Mouse (Mus musculus) embryonic facial prominence, embryonic 14.5 days (tissue): Measurements from ENCODE around the gene Cbx4. TPM values are rescaled to one million over a fixed set of nuclear protein-coding genes. Genes with fewer than 3 reads are reported as not detected.

Source experiments
- ATAC-seq: fragments of 200-750 bp; cut with Nextera tagmentation; 2 replicates; pipeline ENCODE4 v1.8.0; 2017; ENCODE audit warnings: low read depth, moderate number of reproducible peaks, moderate TSS enrichment
- DNase-seq: peaks from one replicate; pipeline ENCODE4 v3.0.0-alpha.2; 2015; ENCODE audit warnings: low spot score
- H3K27ac ChIP-seq: fragments of 300-500 bp; sonication (generic); replicated peaks from 2 replicates; pipeline ENCODE4 v1.5.1; 2014; ENCODE audit warnings: low read depth, mild to moderate bottlenecking, low read length, moderate library complexity
- H3K27me3 ChIP-seq: fragments of 300-500 bp; sonication (generic); replicated peaks from 2 replicates; pipeline ENCODE4 v1.6.1; 2014; ENCODE audit warnings: low read length; ENCODE audit not compliant: control insufficient read depth, insufficient read depth
- H3K36me3 ChIP-seq: fragments of 300-500 bp; sonication (generic); 2 replicates; pipeline ENCODE4 v1.6.1; 2014; ENCODE audit warnings: low read length, mixed read lengths; ENCODE audit not compliant: control insufficient read depth, insufficient read depth
- H3K4me1 ChIP-seq: fragments of 300-500 bp; sonication (generic); 2 replicates; pipeline ENCODE4 v1.6.1; 2014; ENCODE audit warnings: antibody characterized with exemption, low read length; ENCODE audit not compliant: control insufficient read depth, insufficient read depth
- H3K4me2 ChIP-seq: fragments of 300-500 bp; sonication (generic); 2 replicates; pipeline ENCODE4 v1.6.1; 2014; ENCODE audit warnings: low read depth, mild to moderate bottlenecking, low read length, moderate library complexity, mixed read lengths
- H3K4me3 ChIP-seq: fragments of 300-500 bp; sonication (generic); 2 replicates; pipeline ENCODE4 v1.5.1; 2014; ENCODE audit warnings: low read depth, mild to moderate bottlenecking, low read length
- H3K9ac ChIP-seq: fragments of 300-500 bp; sonication (generic); 2 replicates; pipeline ENCODE4 v1.6.1; 2014; ENCODE audit warnings: low read depth, mild to moderate bottlenecking, low read length, moderate library complexity, mixed read lengths
- H3K9me3 ChIP-seq: fragments of 300-500 bp; sonication (generic); 2 replicates; pipeline ENCODE4 v1.6.1; 2016; ENCODE audit warnings: low read length; ENCODE audit not compliant: control insufficient read depth
- WGBS: fragments of 180-500 bp; shearing (Covaris S2); extraction: QIAGEN DNeasy Blood & Tissue Kit; methylation state at CpG from one replicate; pipeline ENCODE4 v1.1.7; 2014; 5-methylcytosine and 5-hydroxymethylcytosine counted together
- polyA plus RNA-seq: library from polyadenylated mRNA; unstranded; fragments of >200 nt; fragmentation: Nextera tagmentation; extraction: Ambion mirVana; gene quantifications from 2 replicates; pipeline ENCODE4 v1.2.1, GENCODE M21; 2014

Gene Cbx4
- polyA plus RNA-seq, 1 experiment from 2014 or later = 11.0 TPM

GRCm38 (mm10) chr11:119037780-119038401 is 48.1 kb downstream of the Cbx4 start:
- H3K27ac ChIP-seq = no peak overlapping the region
- 11% methylated on average over 18 of the region's 18 CpGs for WGBS
- peak overlapping the region; percentile 92 for H3K4me2 ChIP-seq
- peaks cover 61% of the 10 kb centered on the region for H3K27me3 ChIP-seq
- H3K9me3 ChIP-seq = no peaks in the 10 kb centered on the region
- ATAC-seq (no peak), DNase-seq (peak; percentile 53)
- H3K36me3 ChIP-seq = peaks cover 12% of the 10 kb centered on the region
- peak overlapping the region; percentile 50 for H3K4me3 ChIP-seq
- peaks cover 39% of the 10 kb centered on the region for H3K4me1 ChIP-seq
- peak overlapping the region; percentile 10; the same call in 1 of the 2 replicates for H3K9ac ChIP-seq

- peak overlapping the region; percentile 50 for H3K4me3 ChIP-seq
- peaks cover 12% of the 10 kb centered on the region for H3K36me3 ChIP-seq
- DNase-seq (no peak), ATAC-seq (no peak)
- H3K4me1 ChIP-seq = peaks cover 34% of the 10 kb centered on the region
- WGBS = 2% methylated on average over 49 of the region's 57 CpGs
- H3K27me3 ChIP-seq = peaks cover 57% of the 10 kb centered on the region
- no peak overlapping the region for H3K27ac ChIP-seq
- no peaks in the 10 kb centered on the region for H3K9me3 ChIP-seq
- H3K4me2 ChIP-seq = peak overlapping the region; percentile 92
- peak overlapping the region; percentile 51 for H3K9ac ChIP-seq
Observed at GRCm38 (mm10) chr11:119036934-119037779, 48.9 kb downstream of the Cbx4 start.

DNA sequence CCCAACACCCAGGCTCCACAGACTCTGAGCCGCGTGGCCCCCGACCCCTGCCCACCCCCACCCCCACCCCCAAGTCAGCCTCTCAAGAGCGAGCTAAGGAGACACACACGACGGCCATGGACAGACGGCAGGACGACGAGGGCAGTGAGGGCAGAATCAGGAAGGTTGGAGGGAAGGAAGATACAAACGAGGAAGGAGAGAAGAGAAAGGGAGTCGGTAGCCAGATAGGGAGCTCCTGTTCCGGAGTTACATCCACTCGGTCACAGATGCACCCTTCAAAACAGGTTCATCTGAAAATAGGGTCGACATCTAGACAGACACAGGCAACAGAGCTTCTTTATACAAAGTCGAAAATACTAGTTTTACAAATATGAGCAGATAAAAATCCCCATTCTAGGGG is 49.6 kb downstream of the Cbx4 start:
- Histone ChIP-seq H3K9ac (no peak overlapping the region), H3K27ac (no peak overlapping the region), H3K9me3 (no peaks in the 10 kb centered on the region), H3K36me3 (peaks cover 17% of the 10 kb centered on the region), H3K4me2 (peak overlapping the region; percentile 92), H3K27me3 (peaks cover 50% of the 10 kb centered on the region), H3K4me1 (peaks cover 27% of the 10 kb centered on the region), H3K4me3 (peak overlapping the region; percentile 50)
- no peak for DNase-seq
- WGBS = 5% methylated on average over 15 of the region's 15 CpGs
- no peak for ATAC-seq

GRCm38 (mm10) chr11:119035686-119036165 is 50.3 kb downstream of the Cbx4 start:
- DNase-seq = no peak
- H3K36me3 ChIP-seq = peaks cover 21% of the 10 kb centered on the region
- peaks cover 47% of the 10 kb centered on the region for H3K27me3 ChIP-seq
- 5% methylated on average over 21 of the region's 21 CpGs for WGBS
- no peak overlapping the region for H3K4me3 ChIP-seq
- no peaks in the 10 kb centered on the region for H3K9me3 ChIP-seq
- H3K27ac ChIP-seq = no peak overlapping the region
- no peak for ATAC-seq
- H3K4me1 ChIP-seq = peaks cover 27% of the 10 kb centered on the region
- H3K9ac ChIP-seq = no peak overlapping the region
- 0 out of 2 replicates have a peak overlapping the region, but pooled peaks have one; percentile 58 for H3K4me2 ChIP-seq

DNA sequence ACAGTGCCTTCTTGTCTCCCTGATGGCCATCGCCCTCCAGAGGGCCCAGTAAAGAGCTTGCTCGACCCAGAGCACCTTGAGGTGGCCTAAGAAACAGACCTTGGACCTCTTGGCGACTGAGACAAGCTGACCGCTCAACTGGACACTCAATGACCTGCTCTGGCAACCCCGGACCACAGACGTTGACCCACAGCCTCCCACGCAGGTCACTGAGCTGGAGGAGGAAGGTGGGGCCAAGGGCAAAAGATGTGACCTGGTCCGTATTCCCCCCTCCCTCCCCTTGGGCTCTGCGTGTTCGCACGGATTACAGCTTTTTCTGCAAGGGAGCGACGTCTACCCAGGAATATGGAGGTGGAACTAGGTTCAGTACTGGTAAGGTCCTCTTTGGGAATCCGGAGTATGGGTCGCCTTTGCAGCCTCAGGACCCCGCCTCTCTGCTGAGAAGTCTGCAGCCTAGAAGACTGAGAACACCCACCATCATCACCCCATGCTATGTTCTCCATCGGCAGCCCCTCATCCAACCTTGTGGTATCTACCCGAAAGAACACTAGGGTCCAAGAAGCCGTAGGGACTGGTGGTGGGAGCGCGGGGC is 50.8 kb downstream of the Cbx4 start:
- DNase-seq (no peak), ATAC-seq (no peak)
- 2% methylated on average over 20 of the region's 21 CpGs for WGBS
- peaks cover 47% of the 10 kb centered on the region for H3K27me3 ChIP-seq
- no peaks in the 10 kb centered on the region for H3K9me3 ChIP-seq
- H3K4me1 ChIP-seq = peaks cover 27% of the 10 kb centered on the region
- peaks cover 26% of the 10 kb centered on the region for H3K36me3 ChIP-seq
- peak overlapping the region; percentile 38; the same call in 1 of the 2 replicates for H3K4me3 ChIP-seq
- no peak overlapping the region for H3K9ac ChIP-seq
- peak overlapping the region; percentile 58 for H3K4me2 ChIP-seq
- no peak overlapping the region for H3K27ac ChIP-seq

GRCm38 (mm10) chr11:119034635-119035034 is 51.4 kb downstream of the Cbx4 start:
- no peak for DNase-seq
- WGBS = 3% methylated on average over 19 of the region's 19 CpGs
- H3K9me3 ChIP-seq = no peaks in the 10 kb centered on the region
- peak overlapping the region; percentile 58 for H3K4me2 ChIP-seq
- H3K4me3 ChIP-seq = peak overlapping the region; percentile 38
- H3K27me3 ChIP-seq = peaks cover 47% of the 10 kb centered on the region
- peaks cover 22% of the 10 kb centered on the region for H3K4me1 ChIP-seq
- H3K36me3 ChIP-seq = peaks cover 31% of the 10 kb centered on the region
- no peak overlapping the region for H3K9ac ChIP-seq
- H3K27ac ChIP-seq = no peak overlapping the region
- ATAC-seq = 0 out of 2 replicates have a peak, but pooled peaks have one; percentile 20

DNA sequence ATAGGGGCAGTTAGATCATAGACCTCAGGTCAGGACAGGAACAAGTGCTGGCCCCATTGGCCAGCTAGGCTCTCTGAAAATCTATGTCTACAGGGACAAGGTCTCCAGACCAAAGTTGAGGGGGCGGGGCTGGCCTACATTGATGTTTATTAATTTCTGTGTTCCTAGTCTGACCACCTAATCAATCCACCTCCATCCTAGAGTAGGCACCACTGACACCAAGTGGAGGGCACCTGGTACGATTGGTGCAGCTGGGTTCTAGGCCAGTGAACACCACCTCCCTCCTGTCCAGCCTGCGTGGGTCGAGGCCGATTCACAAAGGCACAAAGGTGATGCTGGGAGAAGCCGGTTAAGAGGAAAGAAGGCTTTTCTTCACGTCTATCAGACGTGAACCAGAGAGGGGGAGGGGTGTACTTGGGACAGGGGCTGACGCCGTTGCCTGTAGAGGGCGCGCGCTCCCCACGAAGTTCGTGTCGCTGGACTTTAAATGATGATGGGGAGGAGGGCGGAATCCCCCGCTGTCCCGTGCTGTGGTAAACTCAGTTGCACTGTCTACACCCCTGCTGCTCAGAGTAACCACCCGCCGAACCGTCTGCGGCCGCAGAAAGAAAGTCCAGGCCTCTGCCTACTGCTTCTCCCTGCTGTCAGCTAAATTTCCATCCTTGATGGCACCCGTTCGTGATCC is 52.0 kb downstream of the Cbx4 start:
- Histone ChIP-seq H3K27me3 (peaks cover 44% of the 10 kb centered on the region), H3K27ac (no peak overlapping the region), H3K36me3 (peaks cover 35% of the 10 kb centered on the region), H3K4me1 (peaks cover 20% of the 10 kb centered on the region), H3K4me2 (peak overlapping the region; percentile 58), H3K4me3 (peak overlapping the region; percentile 38), H3K9ac (no peak overlapping the region), H3K9me3 (no peaks in the 10 kb centered on the region)
- ATAC-seq (peak; percentile 72), DNase-seq (peak; percentile 89)
- WGBS = 2% methylated on average over 26 of the region's 26 CpGs
